Mouse (Mus musculus) urinary bladder, postnatal 36 days (tissue): ENCODE measurements around the gene Dlg3.
A peak's percentile ranks its signal among the peaks of the same experiment; 100 is the strongest.

ENCODE experiments used
- DNase-seq, 2 experiments: peaks; one replicate each; pipeline ENCODE4 v3.0.0; 2022; ENCODE audit warnings: low spot score in 2 of 2, mixed read lengths in 1 of 2

Gene Dlg3

GRCm38 (mm10) chrX:100797370-100797769 is 29.8 kb downstream of the Dlg3 start:
- no peak for DNase-seq

DNA sequence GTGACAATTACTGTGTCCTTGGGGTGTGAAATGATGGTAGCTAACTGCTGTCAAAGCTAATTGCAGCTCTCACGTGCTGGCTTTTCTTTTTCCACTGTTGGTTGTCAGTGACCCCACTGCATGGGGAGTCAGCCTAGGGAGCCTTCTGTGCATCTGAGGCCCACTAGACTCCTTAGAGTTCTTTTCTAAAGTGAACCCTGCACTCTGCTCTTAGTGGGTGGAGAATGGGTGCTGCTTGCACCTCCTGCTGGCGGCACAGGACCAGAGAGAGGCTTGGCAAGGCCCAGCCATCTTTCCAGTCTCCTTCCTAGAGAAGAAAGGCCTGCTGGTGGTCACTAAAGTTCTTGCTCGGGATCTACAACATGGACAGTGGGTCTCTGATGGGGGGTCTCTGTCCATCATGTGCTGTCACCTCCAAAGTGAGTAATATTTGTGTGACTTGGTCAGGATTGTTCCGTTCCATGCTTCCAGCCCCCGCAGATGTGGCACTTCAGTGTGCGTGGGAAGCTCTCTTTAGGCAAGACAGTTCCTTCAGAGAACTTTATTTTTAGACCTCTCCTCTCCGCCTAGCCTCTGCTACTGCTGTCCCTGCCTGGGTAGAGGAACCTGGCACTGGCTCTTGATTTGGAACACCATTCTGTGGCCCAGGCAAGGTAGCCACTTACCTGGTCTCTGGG is 30.5 kb downstream of the Dlg3 start:
- DNase-seq = no peak

GRCm38 (mm10) chrX:100800643-100801042 is 33.1 kb downstream of the Dlg3 start:
- DNase-seq = no peak

DNA sequence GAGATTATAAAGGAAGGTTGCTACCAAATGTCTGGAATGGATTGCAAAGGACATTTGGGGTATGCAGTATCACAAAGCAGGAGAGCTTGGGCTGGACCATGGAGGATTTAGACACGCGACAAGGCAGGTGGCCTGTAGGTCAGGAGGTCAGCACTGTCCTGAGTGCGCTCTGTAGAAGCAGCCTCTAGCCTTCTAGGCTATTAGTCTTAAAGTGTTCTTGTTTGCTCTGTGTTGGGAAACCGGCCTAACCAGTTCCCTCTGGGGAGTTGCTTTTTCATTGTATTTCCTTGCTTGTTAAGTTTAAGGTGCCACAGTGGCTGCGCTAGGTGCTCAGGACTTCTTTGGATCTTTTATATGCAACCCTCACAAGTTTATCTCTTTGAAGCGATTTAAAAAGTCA is 34.5 kb downstream of the Dlg3 start:
- peak; percentile 26 to 42 for DNase-seq

DNA sequence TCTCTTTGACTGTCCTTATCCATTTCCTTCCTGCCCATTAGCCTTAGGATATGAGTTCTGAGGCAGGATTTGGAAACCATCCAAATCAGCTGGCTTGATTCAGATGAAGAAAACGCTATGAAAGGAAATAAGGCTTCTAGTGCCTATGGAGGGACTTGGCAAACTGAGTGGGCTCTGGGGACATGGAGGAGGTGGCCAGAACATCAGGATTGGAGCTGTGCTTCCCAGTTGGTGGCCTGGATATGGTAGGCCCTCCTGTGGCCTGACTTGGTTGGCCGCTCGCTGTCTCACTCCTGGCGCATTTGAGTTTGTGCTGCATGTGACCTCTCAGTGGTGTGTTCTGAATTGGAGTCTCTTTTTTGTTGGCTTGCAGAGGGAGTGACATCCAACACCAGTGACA is 43.6 kb downstream of the Dlg3 start:
- no peak for DNase-seq

- DNase-seq = no peak
Measured at GRCm38 (mm10) chrX:100814139-100814538, 46.6 kb downstream of the Dlg3 start.

GRCm38 (mm10) chrX:100815766-100816165 is 48.2 kb downstream of the Dlg3 start:
- no peak for DNase-seq

DNA sequence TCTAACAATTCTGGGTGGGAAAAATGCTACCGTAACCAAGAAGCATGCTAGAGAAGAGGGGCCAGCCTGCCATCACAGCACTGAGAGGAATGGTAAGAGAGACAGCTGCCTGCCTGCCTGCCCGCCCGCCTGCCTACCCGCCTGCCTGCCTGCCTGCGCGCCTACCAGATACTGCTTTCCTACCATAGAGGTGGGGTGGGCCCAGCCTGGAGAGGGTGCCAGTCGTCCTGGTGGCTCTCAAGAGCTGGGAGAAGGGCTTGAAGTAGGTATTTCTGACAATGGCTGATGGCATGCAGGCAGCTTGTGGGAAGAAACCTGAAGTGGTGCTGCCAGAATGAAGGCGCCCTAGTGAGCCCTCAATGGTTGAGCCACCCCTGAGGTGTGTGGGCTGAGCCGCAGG is 51.2 kb downstream of the Dlg3 start:
- no peak for DNase-seq

- no peak for DNase-seq
Measured at GRCm38 (mm10) chrX:100821149-100821548, 53.6 kb downstream of the Dlg3 start.

GRCm38 (mm10) chrX:100825557-100825956 is 58.0 kb downstream of the Dlg3 start:
- DNase-seq = no peak

GRCm38 (mm10) chrX:100832806-100833205 is 65.3 kb downstream of the Dlg3 start:
- DNase-seq = no peak

DNA sequence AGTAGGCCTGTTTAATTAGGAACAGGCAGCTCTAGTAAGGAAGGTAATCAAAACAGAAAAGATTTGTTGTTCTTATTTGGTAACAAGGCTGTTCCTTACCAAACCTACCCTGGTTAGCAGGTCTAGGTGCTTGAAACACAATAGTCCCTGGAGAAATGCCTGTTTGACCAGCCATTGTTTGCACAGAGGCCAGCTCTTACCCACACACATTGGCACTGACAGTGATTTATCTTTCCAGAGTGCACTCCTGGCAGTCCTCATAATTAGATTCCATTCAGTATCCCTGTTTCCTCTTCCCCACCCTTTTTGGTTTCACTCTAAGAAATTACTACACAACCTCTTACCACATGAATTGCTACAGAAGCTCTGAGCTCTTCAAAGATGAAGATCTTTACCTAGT is 71.7 kb downstream of the Dlg3 start:
- no peak for DNase-seq
